Mouse (Mus musculus) layer of hippocampus, postnatal 36 days (tissue): Measurements from ENCODE around the gene Ecpas. TPM values are rescaled to one million over a fixed set of nuclear protein-coding genes. Genes with fewer than 3 reads are reported as not detected.

Experiments
- total RNA-seq, 2 experiments: library from RNA; stranded (reverse); gene quantifications; 2 replicates each; pipeline ENCODE4 v1.2.3; 2021

The Ecpas gene
- total RNA-seq, 2 experiments from 2014 or later: 120 to 127 TPM

Other genes starting within 250 kb of the Ecpas start
- under 1 TPM; 0.32 to 0.35 TPM for gene Olfr267, start 125.0 kb downstream of the Ecpas start, total RNA-seq
- gene Zkscan16, start 30.9 kb upstream of the Ecpas start, total RNA-seq: 10 to 100 TPM; 43.7 to 45.2 TPM
- gene Ptgr1, start 74.4 kb upstream of the Ecpas start, total RNA-seq: 1 to 10 TPM; 3.6 to 4.2 TPM
- 1 to 10 TPM; 4.4 to 6.6 TPM for gene Dnajc25, start 82.3 kb upstream of the Ecpas start, total RNA-seq
- gene Gm20503, start 90.5 kb upstream of the Ecpas start, total RNA-seq: 1 to 10 TPM; 1.1 to 2.8 TPM
- gene Gng10, start 122.3 kb upstream of the Ecpas start, total RNA-seq: 100 to 1,000 TPM in 1 of 2 experiments, 10 to 100 TPM in 1; 95.6 to 105 TPM
- not detected for gene AI481877, start 226.2 kb upstream of the Ecpas start, total RNA-seq